In the genomic region with DNA sequence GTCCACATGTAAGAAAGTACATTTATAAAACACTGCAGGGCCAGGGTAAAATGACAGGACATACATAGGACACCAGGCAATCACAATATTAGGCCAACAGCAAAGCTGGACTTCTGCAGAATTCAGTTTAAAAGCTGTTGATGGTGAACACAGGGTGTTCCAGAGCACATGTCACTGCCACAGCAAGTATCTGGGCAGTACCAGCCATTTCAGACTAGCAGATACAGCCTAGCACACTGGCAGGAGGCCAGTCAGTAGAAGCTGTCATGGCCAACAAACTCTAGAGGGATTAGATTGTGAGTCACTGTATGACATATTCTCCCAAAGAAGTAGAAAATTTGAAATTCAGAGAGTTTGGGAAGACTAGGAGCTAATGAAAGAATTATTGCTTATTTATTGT, we compare ENCODE assay signal across 10 mouse cellular contexts.
DNase-seq lines count a peak whose midpoint lies in the region.
"Had no signal": no experiment of that assay in that cellular context is flagged by ENCODE, and none has a peak within 500 bp of the region (broad histone marks: within the 10 kb centered on the region; RNA-seq: fewer than 3 reads in every experiment).

No protein-coding gene starts in this region.

- peak; percentile 17 for DNase-seq in kidney, postnatal 10 days
- no peak for DNase-seq in kidney, postnatal 36 days
- DNase-seq in right cerebral cortex, postnatal 10 days (ENCODE audit: low spot score in 2 of 2): peak; percentile 38 to 44
- no peak for DNase-seq in right cerebral cortex, postnatal 25 days
- peak; percentile 25 for DNase-seq in adrenal gland, adult 8-10 months
- peak; percentile 4 for DNase-seq in skeletal muscle tissue, adult 2 months (ENCODE audit: low read depth, low spot score)
- no peak for DNase-seq in lung, postnatal 14 days
- DNase-seq: cerebellum, postnatal 36 days; lung, embryonic 14.5 days; thymus, postnatal 14 days had no signal

Comparison
In these comparisons a context has a peak if more than half of its experiments do, and no peak if none do; other contexts are left out.
1. DNase-seq: peak in kidney, postnatal 10 days (single experiment), right cerebral cortex, postnatal 10 days (2 of 2), adrenal gland, adult 8-10 months (single experiment) and skeletal muscle tissue, adult 2 months (single experiment); none in kidney, postnatal 36 days (0 of 2), right cerebral cortex, postnatal 25 days (single experiment) and lung, postnatal 14 days (single experiment).